Mouse (Mus musculus): ENCODE measurements around the gene Galm. TPM values are rescaled to one million over a fixed set of nuclear protein-coding genes. Genes with fewer than 3 reads are reported as not detected.
"Not testable (repeated sequence)": the region's sequence is repeated elsewhere in the genome, so short reads cannot be mapped to it uniquely, and the experiment has no call there.

Gene Galm
- total RNA-seq, 2 experiments from 2014 or later: 2.6 to 2.7 TPM

- no peak for DNase-seq (ENCODE audit: low spot score in 2 of 2)
- intact Hi-C loops (cut with DNase I): no loop called here
Measured at GRCm38 (mm10) chr17:80153631-80154030, 26.4 kb downstream of the Galm start.

DNA sequence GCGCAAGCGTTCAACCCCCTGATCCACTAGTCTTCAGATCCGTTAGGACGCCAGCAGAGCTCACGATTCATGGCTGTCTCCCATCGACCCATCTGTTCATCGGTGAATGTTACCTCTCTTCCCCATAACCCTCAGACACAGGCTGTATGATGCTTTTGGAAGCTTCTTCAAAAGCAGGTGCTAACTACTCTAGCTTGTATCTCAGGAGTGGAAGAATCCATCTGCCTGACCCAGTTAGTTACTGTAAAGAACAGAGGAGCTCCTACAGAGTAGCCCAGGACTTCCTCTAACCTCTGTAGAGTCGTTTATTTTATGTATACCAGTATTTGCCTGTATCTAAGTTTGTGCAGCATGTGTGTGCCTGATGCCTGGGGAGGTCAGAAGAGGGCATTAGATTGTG, 29.6 kb downstream of the Galm start:
- no peak for DNase-seq (ENCODE audit: low spot score in 2 of 2)
- intact Hi-C loops (cut with DNase I): no loop called here

GRCm38 (mm10) chr17:80157489-80157888, 30.2 kb downstream of the Galm start:
- DNase-seq (ENCODE audit: low spot score in 2 of 2): no peak
- intact Hi-C loops (cut with DNase I): no loop called here

DNA sequence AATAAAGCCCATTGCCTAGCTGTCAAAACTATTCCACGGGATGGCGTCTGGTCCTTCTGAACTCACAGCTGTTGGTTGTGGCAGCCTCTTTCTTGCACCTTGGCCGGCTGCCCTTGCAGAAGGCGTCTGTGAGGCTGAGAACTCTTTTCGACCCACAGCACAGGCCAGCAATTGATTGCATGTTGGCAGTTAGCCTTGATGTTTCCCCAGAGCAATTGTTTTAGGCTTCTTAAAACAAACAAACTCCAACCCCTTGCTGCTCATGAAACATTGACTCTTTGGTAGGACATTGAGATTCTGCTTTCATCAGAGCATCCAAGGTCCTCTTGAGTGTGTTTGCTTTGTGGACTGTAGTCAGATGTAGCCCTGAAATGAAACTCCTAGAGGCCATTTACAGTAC, 33.2 kb downstream of the Galm start:
- peak; percentile 27 to 40 for DNase-seq (ENCODE audit: low spot score in 2 of 2)
- intact Hi-C loops (cut with DNase I): no loop called here

DNA sequence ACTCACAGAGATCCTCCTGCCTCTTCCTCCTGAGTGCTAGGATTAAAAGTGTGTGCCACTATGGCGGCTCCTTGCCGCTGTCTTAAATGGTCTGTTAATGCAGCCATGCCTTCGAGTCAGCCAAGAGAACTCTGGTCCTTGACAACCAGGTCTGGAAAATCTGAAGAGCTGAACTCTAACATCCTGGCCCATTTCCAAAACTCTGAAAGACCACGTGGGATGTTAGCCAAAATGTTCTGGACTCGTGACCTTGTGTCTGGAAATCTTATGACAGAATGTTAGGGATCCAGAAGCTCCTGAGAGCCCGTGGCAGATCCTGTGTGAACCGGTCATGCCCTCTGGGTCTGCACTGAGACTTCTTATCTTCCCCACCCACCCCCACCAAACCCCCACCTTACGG, 36.7 kb downstream of the Galm start:
- intact Hi-C loops (cut with DNase I): no loop called here
- no peak for DNase-seq (ENCODE audit: low spot score in 2 of 2)

- DNase-seq (ENCODE audit: low spot score in 2 of 2): peak; percentile 73 to 85
- intact Hi-C loops (cut with DNase I): loop anchor here (2.0 kb wide), 1 partner anchor 81 kb away; no protein-coding TSS in a partner anchor
Measured at GRCm38 (mm10) chr17:80165741-80166140, 38.5 kb downstream of the Galm start.

DNA sequence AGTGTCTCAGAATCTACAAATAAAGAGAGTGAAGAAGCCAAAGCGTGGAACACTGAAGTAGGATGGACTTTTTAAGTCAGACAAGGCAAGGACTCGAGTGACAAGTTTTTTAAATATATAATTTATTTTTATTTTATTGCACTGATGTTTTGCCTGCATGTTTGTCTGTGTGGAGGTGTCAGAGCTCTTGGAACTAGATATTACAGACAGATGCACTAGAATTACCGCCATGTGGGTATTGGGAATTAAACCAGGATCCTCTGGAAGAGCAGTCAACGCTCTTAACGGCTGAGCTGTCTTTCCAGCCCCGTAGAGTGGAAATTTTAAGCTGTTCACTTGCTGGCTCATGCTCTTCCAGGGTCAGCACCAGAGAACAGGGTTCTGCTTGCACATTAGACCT, 39.1 kb downstream of the Galm start:
- DNase-seq (ENCODE audit: low spot score in 2 of 2): peak in 1 of 2 experiments; percentile 17
- intact Hi-C loops (cut with DNase I): loop anchor here (2.0 kb wide), 1 partner anchor 82 kb away; no protein-coding TSS in a partner anchor

GRCm38 (mm10) chr17:80167436-80167835, 40.2 kb downstream of the Galm start:
- DNase-seq (ENCODE audit: low spot score in 2 of 2): no peak
- intact Hi-C loops (cut with DNase I): loop anchor here (2.0 kb wide), 1 partner anchor 83 kb away; no protein-coding TSS in a partner anchor

- intact Hi-C loops (cut with DNase I): loop anchor here (2.0 kb wide), 2 partner anchors 83 to 105 kb away; partner anchors contain the start of gene Hnrnpll
- peak; percentile 35 to 36 for DNase-seq (ENCODE audit: low spot score in 2 of 2)
Measured at GRCm38 (mm10) chr17:80167851-80168251, 40.6 kb downstream of the Galm start.

GRCm38 (mm10) chr17:80168425-80169182, 41.3 kb downstream of the Galm start:
- DNase-seq (ENCODE audit: low spot score in 2 of 2): peak; percentile 65 to 76
- intact Hi-C loops (cut with DNase I): loop anchor here (2.0 kb wide), 1 partner anchor 106 kb away; the partner anchor contains the start of gene Hnrnpll

DNA sequence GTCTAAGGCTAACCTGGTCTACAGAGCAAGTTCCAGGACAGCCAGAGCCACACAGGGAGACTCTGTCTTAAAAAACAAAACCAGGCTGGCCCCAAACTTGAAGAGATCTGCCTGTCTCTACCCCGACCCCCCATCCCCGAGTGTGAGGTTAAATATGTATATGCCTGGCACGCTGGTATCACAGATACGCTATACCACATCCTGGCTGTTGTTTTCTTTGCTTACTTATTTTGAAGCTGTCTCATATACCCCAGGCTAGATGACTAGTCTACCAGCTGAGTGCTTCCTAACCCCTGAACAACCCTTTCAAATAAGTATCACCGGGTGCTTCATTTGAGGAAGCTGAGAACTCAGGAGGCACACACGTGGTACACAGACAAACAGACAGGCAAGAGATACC, 42.5 kb downstream of the Galm start:
- intact Hi-C loops (cut with DNase I): loop anchor here (2.0 to 10.0 kb wide), 2 partner anchors 107 to 275 kb away; partner anchors contain the start of genes Atl2 and Hnrnpll
- DNase-seq (ENCODE audit: low spot score in 2 of 2): no peak

- no peak for DNase-seq (ENCODE audit: low spot score in 2 of 2)
- intact Hi-C loops (cut with DNase I): loop anchor here (10.0 kb wide), 1 partner anchor 276 kb away; the partner anchor contains the start of gene Atl2
Measured at GRCm38 (mm10) chr17:80170951-80171350, 43.7 kb downstream of the Galm start.

- intact Hi-C loops (cut with DNase I): loop anchor here (10.0 kb wide), 1 partner anchor 277 kb away; the partner anchor contains the start of gene Atl2
- DNase-seq (ENCODE audit: low spot score in 2 of 2): no peak
Measured at GRCm38 (mm10) chr17:80171948-80172347, 44.7 kb downstream of the Galm start.

DNA sequence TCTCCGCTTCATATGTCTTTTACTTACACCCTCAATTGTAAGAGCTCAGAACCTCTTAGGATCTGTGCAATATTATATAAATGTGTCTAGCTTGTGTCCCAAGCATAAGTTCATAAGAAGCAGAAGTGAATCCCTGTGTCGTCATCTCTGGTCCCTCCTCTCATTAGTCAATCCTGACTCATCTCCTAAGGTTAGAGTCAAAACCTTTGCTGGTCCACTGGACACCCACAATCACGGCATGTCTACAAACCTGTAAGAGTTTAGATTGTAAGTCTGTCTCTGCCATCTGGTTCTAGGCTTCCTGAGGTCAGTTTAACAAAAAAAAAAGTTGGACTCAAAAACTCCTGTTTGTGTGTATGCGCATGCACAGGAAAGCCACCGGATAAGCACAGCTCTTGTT, 45.5 kb downstream of the Galm start:
- intact Hi-C loops (cut with DNase I): loop anchor here (10.0 kb wide), 1 partner anchor 278 kb away; the partner anchor contains the start of gene Atl2

DNA sequence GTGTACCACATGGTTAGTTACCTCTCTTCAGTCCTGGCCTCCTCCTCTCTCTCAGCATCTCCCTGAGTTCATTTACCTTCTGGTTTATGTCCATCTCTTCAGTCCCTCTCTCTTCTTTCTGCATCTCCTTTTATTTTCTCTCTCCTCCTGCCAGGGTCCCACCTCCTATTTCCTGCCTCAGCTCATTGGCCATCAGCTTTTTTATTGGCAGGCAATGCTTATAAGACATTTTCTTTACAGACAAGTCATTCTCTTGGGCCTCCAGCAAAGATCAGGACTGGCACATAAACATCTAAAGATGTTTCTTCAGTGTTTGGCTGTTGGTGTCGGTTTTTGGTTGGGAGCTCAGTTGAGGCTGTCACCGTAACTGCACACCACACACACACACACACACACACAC, 46.4 kb downstream of the Galm start:
- no peak for DNase-seq (ENCODE audit: low spot score in 2 of 2)
- intact Hi-C loops (cut with DNase I): loop anchor here (10.0 kb wide), 1 partner anchor 279 kb away; the partner anchor contains the start of gene Atl2

More for the DNA sequence above, 45.5 kb downstream of the Galm start:
- DNase-seq (ENCODE audit: low spot score in 2 of 2): no peak

DNA sequence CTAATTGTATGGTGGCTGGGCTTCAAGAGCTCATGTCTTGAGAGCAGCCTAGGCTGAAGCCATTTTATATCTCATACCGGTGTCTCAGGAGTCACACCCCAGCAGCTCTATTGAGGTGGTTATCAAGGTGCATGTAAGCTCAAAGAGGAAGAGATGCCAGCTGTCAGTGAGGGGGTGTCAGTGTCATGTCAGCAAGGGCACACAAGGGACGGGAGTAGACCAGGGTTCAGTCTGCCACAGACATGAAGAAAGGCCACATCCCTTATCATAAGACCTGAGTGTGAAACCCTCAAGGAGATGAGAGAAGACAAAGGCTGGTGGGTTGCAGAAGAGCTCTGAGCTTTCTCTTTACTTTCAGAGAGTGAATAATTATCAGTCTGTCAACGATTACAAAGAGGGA, 46.9 kb downstream of the Galm start:
- no peak for DNase-seq (ENCODE audit: low spot score in 2 of 2)
- intact Hi-C loops (cut with DNase I): loop anchor here (10.0 kb wide), 1 partner anchor 279 kb away; the partner anchor contains the start of gene Atl2

GRCm38 (mm10) chr17:80174699-80175385, 47.6 kb downstream of the Galm start:
- intact Hi-C loops (cut with DNase I): loop anchor here (10.0 kb wide), 1 partner anchor 280 kb away; the partner anchor contains the start of gene Atl2
- DNase-seq (ENCODE audit: low spot score in 2 of 2): no peak

GRCm38 (mm10) chr17:80175386-80175739, 48.1 kb downstream of the Galm start:
- DNase-seq (ENCODE audit: low spot score in 2 of 2): no peak
- intact Hi-C loops (cut with DNase I): loop anchor here (10.0 kb wide), 1 partner anchor 281 kb away; the partner anchor contains the start of gene Atl2

DNA sequence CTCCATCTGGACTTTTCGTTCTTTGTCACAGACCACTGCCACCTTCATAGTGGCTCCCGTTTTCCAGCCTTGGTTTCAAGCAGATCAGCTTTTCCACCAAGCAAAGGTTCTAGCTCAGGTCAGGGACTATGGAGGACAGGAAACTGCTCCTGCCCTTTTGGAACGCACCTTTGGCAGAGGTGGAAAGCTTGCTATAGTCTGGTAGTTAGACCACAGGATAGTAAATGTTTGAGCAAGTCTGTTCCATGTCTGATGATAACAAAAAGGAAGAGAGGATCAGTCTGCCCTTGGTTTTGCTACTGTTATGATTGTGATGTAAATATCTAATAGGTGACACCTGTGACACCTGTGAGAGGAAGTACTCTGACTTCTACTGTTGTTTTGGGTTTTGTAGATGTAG, 48.7 kb downstream of the Galm start:
- no peak for DNase-seq (ENCODE audit: low spot score in 2 of 2)
- intact Hi-C loops (cut with DNase I): loop anchor here (10.0 kb wide), 1 partner anchor 281 kb away; the partner anchor contains the start of gene Atl2

DNA sequence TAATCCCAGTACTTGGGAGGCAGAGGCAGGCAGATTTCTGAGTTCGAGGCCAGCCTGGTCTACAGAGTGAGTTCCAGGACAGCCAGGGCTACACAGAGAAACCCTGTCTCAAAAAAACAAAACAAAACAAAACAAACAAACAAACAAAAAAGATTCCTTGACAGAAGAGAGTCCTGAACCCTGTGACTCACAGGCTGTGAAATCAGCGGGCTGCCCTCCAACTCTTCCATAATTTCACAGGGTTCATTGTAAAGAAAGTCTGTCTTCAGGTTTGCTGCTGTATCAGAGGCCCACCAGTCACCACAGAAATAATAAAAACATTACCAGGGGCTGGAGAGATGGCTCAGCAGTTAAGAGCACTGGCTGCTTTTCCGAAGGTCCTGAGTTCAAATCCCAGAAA, 51.6 kb downstream of the Galm start:
- DNase-seq (ENCODE audit: low spot score in 2 of 2): not testable (repeated sequence)
- intact Hi-C loops (cut with DNase I): loop anchor here (10.0 kb wide), 1 partner anchor 284 kb away; the partner anchor contains the start of gene Atl2
